Mouse (Mus musculus) small intestine, adult 2 months (tissue): ENCODE measurements around the gene Stx17.

Experiments used
- CTCF ChIP-seq: fragments of 200-500 bp; IDR thresholded peaks from 2 replicates; pipeline ENCODE4 v1.5.1; 2012; ENCODE audit warnings: low read depth, mild to moderate bottlenecking, control low read depth, inconsistent platforms, low read length, moderate library complexity, mixed read lengths; ENCODE audit not compliant: insufficient replicate concordance, insufficient read length; ENCODE audit errors: extremely low read depth
- POLR2A ChIP-seq: fragments of 200-500 bp; IDR thresholded peaks from 2 replicates; pipeline ENCODE4 v1.6.1; 2012; ENCODE audit warnings: low read depth, mild to moderate bottlenecking, control low read depth, inconsistent platforms, low read length, moderate library complexity

- no peak for TF ChIP-seq CTCF
- no peak for TF ChIP-seq POLR2A
Observed at GRCm38 (mm10) chr4:48100217-48100616, 24.5 kb upstream of the Stx17 start.
